Mouse (Mus musculus): ENCODE measurements at regions not wholly inside any gene's neighbourhood (a gene's known extent, or its start where the extent isn't known, plus 50 kb on each side); places are given as distances from the start of the nearest gene placed in this dataset.
A peak's percentile ranks its signal among the peaks of the same experiment; 100 is the strongest.

DNA sequence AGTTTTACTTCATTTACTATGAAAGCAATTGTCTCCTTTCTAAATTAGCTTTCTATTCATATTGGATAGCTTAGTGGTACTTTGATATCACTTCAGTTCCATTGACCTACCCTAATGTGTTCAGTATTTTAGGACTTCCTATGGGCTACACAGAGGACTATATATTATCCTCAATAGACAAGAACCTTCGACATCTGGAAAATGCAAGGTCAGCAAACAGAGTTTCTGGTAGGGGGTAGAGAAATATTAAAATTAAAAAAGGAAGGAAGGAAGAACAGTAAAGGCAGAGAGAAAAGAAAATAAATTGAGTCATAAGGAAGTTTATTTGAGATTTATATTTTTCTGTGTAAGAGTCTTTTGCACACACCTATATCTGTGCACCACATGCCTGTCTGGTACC, 107.4 kb upstream of the Insig1 start:
- no peak for DNase-seq

- DNase-seq = peak; percentile 86
Measured at GRCm38 (mm10) chr5:27995186-27995585, 76.0 kb upstream of the Insig1 start.

DNA sequence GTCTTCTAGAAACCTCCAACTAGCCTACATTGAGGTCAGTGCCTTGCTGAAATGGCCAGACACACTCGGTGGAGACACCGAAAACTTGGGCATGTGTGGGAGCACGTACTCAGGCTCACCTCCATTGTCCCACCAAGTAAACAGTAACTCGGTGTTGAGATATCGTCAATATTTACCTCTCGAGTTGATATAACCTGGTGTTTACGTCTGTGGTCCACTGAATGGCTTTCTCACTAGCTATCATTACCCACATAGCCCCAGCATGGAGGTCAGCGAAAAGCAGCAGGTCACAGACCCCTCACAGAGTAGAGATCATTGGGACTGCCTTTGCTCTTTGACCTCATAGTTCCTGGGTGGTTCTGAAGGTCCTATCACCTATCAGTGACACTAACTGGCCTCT, 73.4 kb upstream of the Insig1 start:
- DNase-seq = no peak

GRCm38 (mm10) chr5:28002922-28003321, 68.2 kb upstream of the Insig1 start:
- DNase-seq = no peak

DNA sequence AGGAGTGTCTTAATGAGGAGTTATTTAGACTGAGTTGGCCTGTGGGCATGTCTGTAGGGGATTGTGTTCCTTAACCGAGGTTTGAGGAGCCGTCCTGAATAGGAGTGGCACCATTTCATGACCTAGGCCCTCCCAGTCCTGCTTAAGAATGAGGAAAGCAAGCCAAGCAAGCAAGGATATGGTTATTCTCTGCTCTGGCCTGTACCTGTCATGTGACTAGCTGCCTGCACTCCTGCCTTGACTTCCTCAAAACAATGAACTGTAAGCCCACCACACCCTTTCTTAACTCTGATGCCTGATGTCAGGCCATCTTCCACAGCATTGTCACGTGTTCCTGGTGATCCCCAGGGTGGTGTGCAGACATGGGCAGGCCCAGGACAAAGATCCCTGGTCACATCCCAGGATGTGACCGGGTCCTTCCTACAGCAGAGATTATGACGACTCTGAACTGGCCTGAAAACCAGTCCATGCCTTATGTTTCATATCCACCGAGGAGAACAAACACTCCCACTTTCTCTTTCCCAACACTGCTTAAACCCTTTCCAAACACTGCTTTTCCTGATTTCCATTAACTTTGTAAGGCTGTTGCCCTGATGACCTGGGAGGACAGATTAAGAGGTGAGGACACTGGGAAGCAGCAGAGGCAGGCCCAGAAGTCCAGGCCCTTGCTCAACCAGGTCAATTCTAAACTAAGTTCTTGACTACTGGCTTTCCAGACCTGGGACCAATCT, 67.2 kb upstream of the Insig1 start:
- peak; percentile 45 for DNase-seq

DNA sequence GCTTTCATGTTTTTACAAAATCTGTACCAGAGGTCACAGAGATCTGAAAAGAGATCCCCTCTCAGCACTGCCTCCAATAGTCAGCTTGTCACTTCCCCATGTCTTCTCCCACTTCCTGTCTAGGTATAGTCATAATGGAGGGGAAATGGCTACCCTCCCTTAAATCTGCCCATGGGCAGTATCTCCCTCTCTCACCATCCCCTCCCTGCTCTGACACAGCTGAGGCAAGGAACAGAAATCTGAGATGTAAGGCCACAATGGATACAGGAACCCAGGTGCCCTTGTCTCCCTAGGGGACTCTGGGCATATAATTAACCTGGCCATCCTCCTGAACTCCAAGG, 66.7 kb upstream of the Insig1 start:
- DNase-seq = no peak

- no peak for DNase-seq
Measured at GRCm38 (mm10) chr5:28009386-28009785, 61.8 kb upstream of the Insig1 start.

DNA sequence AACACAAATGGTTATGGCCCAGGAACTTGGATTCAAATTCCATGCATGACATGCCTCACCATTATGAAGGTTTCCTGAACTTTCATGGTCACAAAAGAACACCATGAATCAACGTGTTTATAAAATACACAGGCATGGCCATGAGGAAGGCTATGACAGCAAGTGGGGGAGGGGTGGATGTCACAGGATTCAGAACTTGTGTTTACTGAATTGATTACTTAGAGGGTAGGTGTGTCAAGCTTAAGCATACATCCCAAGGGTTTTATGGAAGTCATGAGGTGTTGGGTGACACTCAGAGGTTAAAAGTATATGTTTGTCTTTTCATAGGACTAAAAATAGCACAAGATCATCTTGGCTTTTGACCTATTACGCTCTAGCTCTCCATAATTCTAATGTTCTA, 61.3 kb upstream of the Insig1 start:
- no peak for DNase-seq

DNA sequence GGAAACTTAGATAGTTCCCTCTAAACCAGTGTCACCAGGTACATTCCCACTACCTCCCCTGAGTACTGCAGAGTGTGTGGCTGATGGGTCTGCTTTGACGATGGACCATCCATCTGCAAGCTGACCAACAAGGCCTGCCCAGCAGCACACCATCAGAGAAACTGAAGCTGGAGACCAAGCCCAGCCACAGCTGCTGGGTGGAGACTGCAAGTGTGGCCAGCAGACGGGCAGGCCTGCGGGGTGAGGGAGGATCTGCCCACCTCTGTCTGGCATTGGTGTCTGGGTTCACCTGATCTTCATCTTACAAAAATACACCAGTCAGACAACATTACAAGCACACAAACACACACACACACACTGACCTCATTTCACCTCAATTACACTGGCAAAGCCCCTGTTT, 60.6 kb upstream of the Insig1 start:
- no peak for DNase-seq

DNA sequence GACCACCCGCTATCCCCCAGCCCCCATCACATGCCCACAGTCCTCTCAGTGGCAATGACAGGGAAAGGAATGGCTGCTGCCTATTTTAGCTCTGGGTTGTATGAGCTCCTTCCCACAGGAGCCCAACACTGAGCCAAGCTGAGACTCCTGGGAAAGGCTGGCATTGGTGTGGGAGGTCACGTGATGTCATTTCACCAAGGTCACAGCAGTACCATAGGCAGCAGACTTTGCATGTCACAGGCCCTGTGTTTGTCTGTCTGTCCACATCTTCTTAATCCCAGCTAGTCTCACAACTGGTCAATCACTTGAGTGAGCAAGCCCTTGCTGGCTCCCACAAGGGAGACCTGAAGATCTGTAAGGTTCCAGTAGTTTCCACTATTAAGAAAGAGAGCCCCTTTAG, 58.7 kb upstream of the Insig1 start:
- no peak for DNase-seq

DNA sequence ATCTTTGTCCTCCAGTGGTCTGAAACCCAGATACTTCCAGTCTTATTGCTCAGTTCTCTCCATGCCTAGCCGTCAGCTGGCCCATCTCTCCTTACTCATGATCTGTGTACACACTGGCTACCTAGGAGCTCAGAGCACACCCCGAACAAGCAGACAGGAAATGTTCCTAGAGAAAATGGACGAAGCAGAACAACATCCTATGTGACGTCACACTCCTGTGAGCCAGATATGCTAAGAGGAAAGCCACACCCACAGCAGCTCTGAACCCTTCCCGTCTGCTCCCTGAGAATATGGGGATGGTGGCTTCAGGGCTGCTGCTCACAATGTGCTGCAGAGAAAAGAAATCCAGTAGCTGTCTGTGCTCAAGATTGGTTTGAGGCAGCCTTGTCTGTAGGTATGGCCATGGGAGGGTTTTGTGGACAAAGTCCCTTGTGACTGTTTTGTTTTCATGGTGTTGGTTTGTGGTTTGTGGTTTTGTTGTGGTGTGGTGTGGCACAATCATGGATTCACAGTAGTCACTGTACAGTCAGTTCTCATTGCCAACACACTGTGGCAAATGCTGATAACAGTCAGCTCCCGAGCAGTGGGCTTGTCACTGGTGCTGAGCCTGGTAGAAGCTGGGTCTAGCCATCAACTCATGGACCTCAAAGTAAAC, 57.4 kb upstream of the Insig1 start:
- DNase-seq = peak; percentile 13

GRCm38 (mm10) chr5:28019864-28020263, 51.3 kb upstream of the Insig1 start:
- no peak for DNase-seq

Measured in lung, postnatal 36 days (tissue).